Mouse (Mus musculus): ENCODE measurements at regions not wholly inside any gene's neighbourhood (a gene's known extent, or its start where the extent isn't known, plus 50 kb on each side); places are given as distances from the start of the nearest gene placed in this dataset.

DNA sequence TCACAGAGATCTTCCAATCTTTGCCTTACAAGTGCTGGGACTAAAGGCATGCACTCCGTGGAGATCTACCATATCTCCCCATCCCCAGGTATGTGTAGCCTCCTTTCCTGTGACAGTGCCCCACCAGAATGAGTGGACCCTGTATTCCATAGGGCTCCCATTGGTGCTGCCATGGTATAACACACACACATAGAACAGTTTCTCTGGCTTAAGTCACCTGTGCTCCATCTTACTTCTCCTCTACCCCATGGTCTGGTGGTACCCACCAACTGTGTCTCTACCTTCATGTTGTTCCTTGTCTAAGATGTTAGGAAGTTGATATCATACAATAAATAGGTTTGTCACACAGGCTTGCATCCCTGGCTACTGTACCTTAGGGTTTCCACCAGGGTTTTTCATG, 133.1 kb downstream of the Dhx15 start:
- Histone ChIP-seq H3K36me3 (ENCODE audit: control insufficient read depth, insufficient read depth, low read length) (no peaks in the 10 kb centered on the region), H3K27ac (ENCODE audit: low read depth, low read length) (no peak overlapping the region)
- WGBS: 88% methylated on average over 1 of the region's 1 CpGs

DNA sequence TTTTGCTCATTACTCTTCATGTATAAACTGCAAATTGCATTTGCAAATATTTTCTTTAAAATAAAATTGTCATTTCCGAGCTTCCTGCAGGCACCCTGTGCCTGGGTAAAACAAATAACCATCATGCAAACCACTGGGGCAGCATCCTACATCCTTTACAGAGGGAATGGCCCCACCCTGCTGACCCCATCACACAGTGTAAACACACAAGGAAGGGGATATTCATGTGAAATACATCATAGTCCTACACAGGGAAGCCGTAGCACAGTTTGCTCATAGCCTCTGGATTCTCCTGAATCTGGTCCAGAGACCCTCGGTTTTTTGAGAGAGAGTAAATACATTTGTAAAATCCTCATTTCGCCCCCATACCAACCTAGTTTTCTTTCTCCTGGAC, 138.2 kb downstream of the Dhx15 start:
- ATAC-seq (ENCODE audit: low FRiP score): no peak
- Histone ChIP-seq H3K27ac (ENCODE audit: low read depth, low read length) (no peak overlapping the region), H3K4me1 (replicated peaks; ENCODE audit: control insufficient read depth, insufficient read depth, low read length) (no peaks in the 10 kb centered on the region), H3K9me3 (ENCODE audit: control insufficient read depth, low read length) (no peaks in the 10 kb centered on the region), H3K4me3 (ENCODE audit: low read depth, low read length) (no peak overlapping the region), H3K36me3 (ENCODE audit: control insufficient read depth, insufficient read depth, low read length) (no peaks in the 10 kb centered on the region), H3K4me2 (replicated peaks; ENCODE audit: low read depth, low read length) (no peak overlapping the region), H3K27me3 (ENCODE audit: control insufficient read depth, insufficient read depth, low read length) (no peaks in the 10 kb centered on the region), H3K9ac (ENCODE audit: low read depth, low read length) (no peak overlapping the region)
- WGBS: 70% methylated on average over 4 of the region's 4 CpGs
- no peak for DNase-seq (ENCODE audit: low spot score)

More for the DNA sequence above, 133.1 kb downstream of the Dhx15 start:
- no peak overlapping the region for H3K4me2 ChIP-seq (replicated peaks; ENCODE audit: low read depth, low read length)
- no peak overlapping the region for H3K4me3 ChIP-seq (ENCODE audit: low read depth, low read length)
- ATAC-seq (ENCODE audit: low FRiP score) (no peak), DNase-seq (ENCODE audit: low spot score) (no peak)
- no peaks in the 10 kb centered on the region for H3K27me3 ChIP-seq (ENCODE audit: control insufficient read depth, insufficient read depth, low read length)
- H3K9me3 ChIP-seq (ENCODE audit: control insufficient read depth, low read length): no peaks in the 10 kb centered on the region
- no peaks in the 10 kb centered on the region for H3K4me1 ChIP-seq (replicated peaks; ENCODE audit: control insufficient read depth, insufficient read depth, low read length)
- H3K9ac ChIP-seq (ENCODE audit: low read depth, low read length): no peak overlapping the region

- no peak for DNase-seq (ENCODE audit: low spot score)
- no peak for ATAC-seq (ENCODE audit: low FRiP score)
- H3K4me1 ChIP-seq (replicated peaks; ENCODE audit: control insufficient read depth, insufficient read depth, low read length): no peaks in the 10 kb centered on the region
- WGBS: 58% methylated on average over 10 of the region's 10 CpGs
- no peak overlapping the region for H3K27ac ChIP-seq (ENCODE audit: low read depth, low read length)
- no peaks in the 10 kb centered on the region for H3K27me3 ChIP-seq (ENCODE audit: control insufficient read depth, insufficient read depth, low read length)
- no peaks in the 10 kb centered on the region for H3K36me3 ChIP-seq (ENCODE audit: control insufficient read depth, insufficient read depth, low read length)
- H3K9me3 ChIP-seq (ENCODE audit: control insufficient read depth, low read length): no peaks in the 10 kb centered on the region
- no peak overlapping the region for H3K4me2 ChIP-seq (replicated peaks; ENCODE audit: low read depth, low read length)
- H3K4me3 ChIP-seq (ENCODE audit: low read depth, low read length): no peak overlapping the region
- no peak overlapping the region for H3K9ac ChIP-seq (ENCODE audit: low read depth, low read length)
Observed at GRCm38 (mm10) chr5:52051383-52052071, 138.8 kb downstream of the Dhx15 start.

GRCm38 (mm10) chr5:52048790-52049189, 141.5 kb downstream of the Dhx15 start:
- Histone ChIP-seq H3K27me3 (ENCODE audit: control insufficient read depth, insufficient read depth, low read length) (no peaks in the 10 kb centered on the region), H3K36me3 (ENCODE audit: control insufficient read depth, insufficient read depth, low read length) (no peaks in the 10 kb centered on the region), H3K9me3 (ENCODE audit: control insufficient read depth, low read length) (no peaks in the 10 kb centered on the region), H3K4me1 (replicated peaks; ENCODE audit: control insufficient read depth, insufficient read depth, low read length) (no peaks in the 10 kb centered on the region), H3K9ac (ENCODE audit: low read depth, low read length) (no peak overlapping the region), H3K4me3 (ENCODE audit: low read depth, low read length) (no peak overlapping the region), H3K27ac (ENCODE audit: low read depth, low read length) (no peak overlapping the region), H3K4me2 (replicated peaks; ENCODE audit: low read depth, low read length) (no peak overlapping the region)
- ATAC-seq (ENCODE audit: low FRiP score) (no peak), DNase-seq (ENCODE audit: low spot score) (no peak)
- 77% methylated on average over 1 of the region's 1 CpGs for WGBS

GRCm38 (mm10) chr5:52046704-52047103, 143.6 kb downstream of the Dhx15 start:
- Histone ChIP-seq H3K27ac (ENCODE audit: low read depth, low read length) (no peak overlapping the region), H3K36me3 (ENCODE audit: control insufficient read depth, insufficient read depth, low read length) (no peaks in the 10 kb centered on the region), H3K4me3 (ENCODE audit: low read depth, low read length) (no peak overlapping the region), H3K9ac (ENCODE audit: low read depth, low read length) (no peak overlapping the region), H3K27me3 (ENCODE audit: control insufficient read depth, insufficient read depth, low read length) (no peaks in the 10 kb centered on the region), H3K4me1 (replicated peaks; ENCODE audit: control insufficient read depth, insufficient read depth, low read length) (no peaks in the 10 kb centered on the region), H3K4me2 (replicated peaks; ENCODE audit: low read depth, low read length) (no peak overlapping the region), H3K9me3 (ENCODE audit: control insufficient read depth, low read length) (no peaks in the 10 kb centered on the region)
- DNase-seq (ENCODE audit: low spot score) (no peak), ATAC-seq (ENCODE audit: low FRiP score) (no peak)
- 86% methylated on average over 3 of the region's 3 CpGs for WGBS

GRCm38 (mm10) chr5:52044101-52044500, 146.2 kb downstream of the Dhx15 start:
- Histone ChIP-seq H3K9me3 (ENCODE audit: control insufficient read depth, low read length) (no peaks in the 10 kb centered on the region), H3K27ac (ENCODE audit: low read depth, low read length) (no peak overlapping the region), H3K36me3 (ENCODE audit: control insufficient read depth, insufficient read depth, low read length) (no peaks in the 10 kb centered on the region), H3K4me1 (replicated peaks; ENCODE audit: control insufficient read depth, insufficient read depth, low read length) (no peaks in the 10 kb centered on the region), H3K4me2 (replicated peaks; ENCODE audit: low read depth, low read length) (no peak overlapping the region), H3K27me3 (ENCODE audit: control insufficient read depth, insufficient read depth, low read length) (no peaks in the 10 kb centered on the region), H3K9ac (ENCODE audit: low read depth, low read length) (no peak overlapping the region), H3K4me3 (ENCODE audit: low read depth, low read length) (no peak overlapping the region)
- 89% methylated on average over 3 of the region's 3 CpGs for WGBS
- DNase-seq (ENCODE audit: low spot score): no peak
- no peak for ATAC-seq (ENCODE audit: low FRiP score)

DNA sequence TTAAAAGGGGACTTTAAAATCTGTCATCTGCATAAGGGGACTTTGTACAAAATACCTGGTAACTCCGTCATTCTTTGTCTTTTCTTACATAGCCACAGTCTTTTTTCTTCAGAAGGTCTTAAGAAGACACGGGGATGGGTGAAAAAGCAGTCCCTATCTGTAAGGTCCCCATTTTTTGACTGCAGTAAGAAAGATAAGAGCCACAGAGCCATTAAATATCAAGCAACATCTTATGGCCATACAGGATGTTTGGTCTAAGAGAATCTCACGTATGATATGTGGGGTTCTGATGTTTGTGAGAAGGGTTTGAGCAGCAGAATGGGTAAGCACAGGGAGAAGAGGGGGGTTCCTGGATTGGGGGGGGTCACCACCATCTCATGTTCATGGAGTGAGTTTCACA, 148.9 kb downstream of the Dhx15 start:
- Histone ChIP-seq H3K9me3 (ENCODE audit: control insufficient read depth, low read length) (no peaks in the 10 kb centered on the region), H3K27ac (ENCODE audit: low read depth, low read length) (no peak overlapping the region), H3K9ac (ENCODE audit: low read depth, low read length) (no peak overlapping the region), H3K4me2 (replicated peaks; ENCODE audit: low read depth, low read length) (no peak overlapping the region), H3K36me3 (ENCODE audit: control insufficient read depth, insufficient read depth, low read length) (no peaks in the 10 kb centered on the region), H3K4me1 (replicated peaks; ENCODE audit: control insufficient read depth, insufficient read depth, low read length) (no peaks in the 10 kb centered on the region), H3K27me3 (ENCODE audit: control insufficient read depth, insufficient read depth, low read length) (no peaks in the 10 kb centered on the region), H3K4me3 (ENCODE audit: low read depth, low read length) (no peak overlapping the region)
- ATAC-seq (ENCODE audit: low FRiP score) (no peak), DNase-seq (ENCODE audit: low spot score) (no peak)
- 78% methylated on average over 3 of the region's 3 CpGs for WGBS

DNA sequence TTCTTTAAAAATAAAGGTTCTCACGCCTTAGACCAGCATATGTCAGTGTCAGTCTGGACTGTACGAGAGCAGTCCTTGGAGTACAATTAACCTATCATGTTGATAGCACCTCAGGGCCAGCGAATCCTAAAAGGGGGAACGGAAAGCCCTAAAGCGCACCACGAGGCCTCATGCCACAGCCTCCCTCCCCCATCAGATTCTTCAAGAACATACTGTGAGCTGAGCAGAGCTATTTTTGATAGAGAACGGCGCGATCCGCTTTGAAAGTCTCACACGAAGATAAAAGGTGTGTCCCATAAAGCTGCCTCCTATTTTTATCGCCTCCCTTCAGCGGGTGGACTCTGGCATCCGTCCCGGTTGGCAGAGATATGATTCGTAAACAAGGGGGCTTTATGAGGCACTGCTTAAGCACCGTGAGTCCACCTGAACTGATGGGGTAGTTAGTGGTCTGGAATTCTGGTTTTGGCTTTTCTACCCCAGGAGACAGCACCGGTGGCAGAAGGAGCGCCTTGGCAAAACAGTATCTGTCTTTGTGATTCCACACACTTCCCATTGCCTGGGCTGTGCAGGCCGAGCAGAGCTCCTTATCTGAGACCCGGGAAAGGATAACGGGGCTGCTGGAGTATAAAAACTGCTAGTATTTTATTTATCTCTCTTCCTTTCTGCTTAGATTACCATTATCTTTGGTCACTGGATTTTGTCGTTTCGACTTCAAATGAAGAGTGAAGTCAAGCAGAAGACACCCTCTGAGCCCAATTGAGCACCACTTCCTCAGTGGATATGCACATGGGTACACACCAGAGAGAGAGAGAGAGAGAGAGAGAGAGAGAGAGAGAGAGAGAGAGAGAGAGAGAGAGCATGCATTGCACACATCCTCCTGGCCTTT, 149.6 kb downstream of the Dhx15 start:
- Histone ChIP-seq H3K27me3 (ENCODE audit: control insufficient read depth, insufficient read depth, low read length) (no peaks in the 10 kb centered on the region), H3K4me1 (replicated peaks; ENCODE audit: control insufficient read depth, insufficient read depth, low read length) (no peaks in the 10 kb centered on the region), H3K9ac (ENCODE audit: low read depth, low read length) (no peak overlapping the region), H3K4me3 (ENCODE audit: low read depth, low read length) (no peak overlapping the region), H3K9me3 (ENCODE audit: control insufficient read depth, low read length) (no peaks in the 10 kb centered on the region), H3K27ac (ENCODE audit: low read depth, low read length) (no peak overlapping the region), H3K4me2 (replicated peaks; ENCODE audit: low read depth, low read length) (no peak overlapping the region), H3K36me3 (ENCODE audit: control insufficient read depth, insufficient read depth, low read length) (no peaks in the 10 kb centered on the region)
- WGBS: 84% methylated on average over 24 of the region's 24 CpGs
- ATAC-seq (ENCODE audit: low FRiP score): no peak
- DNase-seq (ENCODE audit: low spot score): no peak

DNA sequence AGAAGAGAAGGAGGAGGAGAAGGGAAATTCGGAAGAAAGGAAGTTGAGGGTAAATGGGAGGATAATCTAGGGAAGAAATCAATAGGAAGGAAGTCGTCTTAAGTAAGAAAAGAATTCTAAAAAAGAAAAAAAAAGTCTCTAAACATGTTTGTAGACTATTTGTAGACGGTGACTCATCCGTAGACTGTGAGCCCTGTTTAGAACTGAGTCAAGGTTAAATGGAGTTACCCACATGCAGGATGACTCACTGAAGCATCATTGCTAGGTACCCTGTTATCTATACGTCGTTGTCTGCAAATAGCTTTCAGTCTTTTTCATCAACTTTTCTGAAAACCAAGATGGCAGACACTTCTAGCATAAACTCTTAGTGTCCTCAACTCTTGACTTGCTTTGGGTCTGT, 155.0 kb downstream of the Dhx15 start:
- H3K4me2 ChIP-seq (replicated peaks; ENCODE audit: low read depth, low read length): no peak overlapping the region
- H3K27ac ChIP-seq (ENCODE audit: low read depth, low read length): no peak overlapping the region
- DNase-seq (ENCODE audit: low spot score): no peak
- no peak for ATAC-seq (ENCODE audit: low FRiP score)
- 89% methylated on average over 6 of the region's 6 CpGs for WGBS
- H3K4me3 ChIP-seq (ENCODE audit: low read depth, low read length): no peak overlapping the region
- no peaks in the 10 kb centered on the region for H3K9me3 ChIP-seq (ENCODE audit: control insufficient read depth, low read length)
- H3K9ac ChIP-seq (ENCODE audit: low read depth, low read length): no peak overlapping the region
- no peaks in the 10 kb centered on the region for H3K27me3 ChIP-seq (ENCODE audit: control insufficient read depth, insufficient read depth, low read length)
- H3K4me1 ChIP-seq (replicated peaks; ENCODE audit: control insufficient read depth, insufficient read depth, low read length): no peaks in the 10 kb centered on the region
- H3K36me3 ChIP-seq (ENCODE audit: control insufficient read depth, insufficient read depth, low read length): no peaks in the 10 kb centered on the region
